Mouse (Mus musculus) spleen, postnatal 4 days (tissue): ENCODE measurements around the gene Bcl6b.

ENCODE experiments used
- DNase-seq, 2 experiments: peaks; one replicate each; pipeline ENCODE4 v3.0.0; 2022; ENCODE audit warnings: low spot score in 2 of 2

Bcl6b gene

GRCm38 (mm10) chr11:70229260-70230010 is at the start of gene Bcl6b:
Gene Bcl6b, minus strand, starts transcription at chr11:70229798.
- DNase-seq = peak in 1 of 2 experiments; percentile 73

DNA sequence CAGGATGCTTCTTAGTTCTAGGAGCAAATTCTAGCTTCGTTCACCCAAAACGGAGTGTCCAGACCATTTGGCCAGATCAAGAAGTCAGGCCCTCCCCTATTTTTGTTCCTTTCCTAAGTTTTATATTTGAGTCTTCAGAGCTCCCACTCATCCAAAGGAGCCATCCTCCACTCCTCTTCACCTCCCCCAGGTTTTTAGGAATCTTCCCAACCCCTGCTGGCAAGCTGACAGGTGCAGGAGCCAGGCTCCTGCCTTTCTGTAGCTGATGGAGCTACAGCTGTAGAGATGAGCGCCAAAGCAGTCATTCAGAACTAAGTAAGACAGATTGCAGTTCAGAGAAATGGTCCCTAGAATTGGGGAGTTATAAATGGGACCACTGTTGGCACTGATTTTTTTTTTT is 49.4 kb upstream of the Bcl6b start:
- DNase-seq = no peak

GRCm38 (mm10) chr11:70271641-70272040 is 42.0 kb upstream of the Bcl6b start:
- DNase-seq = no peak

DNA sequence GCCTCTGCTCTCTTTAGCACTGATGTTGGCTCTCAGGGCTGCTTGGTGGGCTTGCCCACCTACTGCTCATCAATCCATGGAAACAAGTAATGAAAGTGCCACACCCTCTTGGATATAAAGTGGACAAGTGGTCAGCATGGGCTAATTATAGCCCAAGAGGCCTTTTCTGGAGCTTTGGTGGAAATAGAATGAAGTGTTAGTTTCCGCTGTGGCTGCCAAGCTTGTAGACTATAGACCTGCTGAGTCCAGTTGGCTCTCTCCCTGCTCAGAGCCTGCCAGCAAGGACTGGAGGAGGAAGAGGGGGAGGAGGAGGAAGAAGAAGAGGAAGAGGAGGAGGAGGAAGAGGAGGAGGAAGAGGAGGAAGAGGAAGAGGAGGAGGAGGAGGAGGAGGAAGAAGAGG is 36.8 kb upstream of the Bcl6b start:
- no peak for DNase-seq

- no peak for DNase-seq
These were observed 36.2 kb upstream of the Bcl6b start for GRCm38 (mm10) chr11:70265819-70266218.

GRCm38 (mm10) chr11:70265252-70265651 is 35.7 kb upstream of the Bcl6b start:
- no peak for DNase-seq

GRCm38 (mm10) chr11:70259035-70259434 is 29.4 kb upstream of the Bcl6b start:
- DNase-seq = no peak

DNA sequence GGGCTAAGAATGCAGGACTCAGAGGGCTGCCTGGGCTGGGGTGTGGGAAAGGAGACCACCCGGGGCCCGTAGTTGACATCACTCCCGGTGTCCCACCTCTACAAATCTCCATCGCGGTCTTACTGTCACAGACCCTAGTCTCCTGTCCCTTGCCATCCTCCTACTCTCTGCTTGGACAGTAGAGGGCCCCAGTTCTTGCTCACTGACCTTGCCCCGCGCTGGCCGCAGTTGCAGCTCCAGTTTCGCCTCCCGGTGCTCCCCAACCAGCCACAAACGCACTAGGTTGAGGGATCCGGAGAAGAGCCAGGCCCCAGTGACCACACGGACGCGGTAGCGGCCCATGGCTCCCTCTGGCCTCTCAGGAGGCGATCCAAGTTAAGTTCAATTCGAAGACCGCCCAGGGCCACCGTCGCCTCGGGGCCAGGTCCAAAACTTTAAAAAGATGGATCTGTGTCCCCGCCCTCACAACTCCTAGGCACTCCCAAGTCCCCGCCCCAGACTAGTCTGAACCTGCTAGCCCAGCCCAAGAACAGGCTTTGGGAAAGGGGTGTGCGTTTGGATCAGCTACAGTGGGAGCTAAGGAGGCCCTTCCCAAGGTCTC is 25.4 kb upstream of the Bcl6b start, which contains the start of gene Alox12:
Alox12 (minus strand) TSS at position 423 of the 601 bp plus-strand sequence.
- no peak for DNase-seq

GRCm38 (mm10) chr11:70254337-70254736 is 24.7 kb upstream of the Bcl6b start:
- no peak for DNase-seq

DNA sequence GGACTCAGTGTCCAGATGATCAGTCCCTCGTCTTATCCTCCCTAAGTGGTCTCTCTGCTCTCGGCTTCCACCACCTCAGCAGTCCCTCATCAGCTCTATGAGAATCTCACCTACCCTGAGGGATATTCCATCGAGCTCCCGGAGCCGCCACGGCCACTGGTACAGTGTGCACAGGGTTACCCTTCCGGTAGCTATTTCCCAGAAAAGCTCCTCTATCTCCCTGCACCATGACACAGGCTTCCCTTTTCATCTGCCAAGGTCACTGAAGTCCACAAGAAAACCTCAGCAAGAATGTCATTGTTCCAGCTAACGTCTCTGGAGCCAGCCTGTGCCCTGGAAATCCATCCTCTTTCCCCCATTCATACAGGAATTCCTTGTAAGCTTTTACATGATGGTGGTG is 22.3 kb upstream of the Bcl6b start:
- DNase-seq = no peak

- DNase-seq = no peak
These were observed 20.6 kb upstream of the Bcl6b start for GRCm38 (mm10) chr11:70250150-70250549.

DNA sequence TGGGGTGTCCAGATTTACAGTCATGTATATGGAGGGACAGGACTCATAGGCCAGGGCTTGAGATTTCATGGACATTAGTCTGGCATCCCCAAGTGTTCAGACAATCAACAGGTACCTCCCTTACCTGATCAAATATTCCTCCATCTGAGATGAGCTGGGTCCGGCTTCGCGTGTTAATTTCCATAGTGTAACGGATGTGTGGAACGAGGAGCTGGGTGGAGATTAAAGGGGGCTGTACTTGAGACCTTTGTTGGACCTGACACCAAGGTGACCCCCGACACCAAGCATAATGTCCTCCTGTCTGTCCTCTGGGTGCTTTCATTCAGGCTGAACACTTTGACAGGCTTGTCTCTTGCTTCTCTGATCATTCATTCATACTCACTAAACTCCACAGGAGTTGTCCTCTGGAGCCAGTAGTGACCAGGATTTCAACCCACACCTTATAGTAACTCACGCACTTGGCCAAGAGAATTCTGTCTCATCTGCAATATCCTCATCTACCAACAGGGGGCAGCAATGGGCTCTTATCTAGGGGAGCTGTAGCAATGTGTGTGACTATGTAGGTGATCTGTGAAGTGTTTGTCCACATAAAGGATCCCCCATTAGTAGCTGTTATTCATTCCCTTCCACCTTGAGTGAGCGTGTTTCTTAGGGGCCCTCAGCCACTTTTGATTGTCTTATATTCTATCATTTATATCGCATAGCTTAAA is 17.7 kb upstream of the Bcl6b start:
- peak; percentile 71 to 90 for DNase-seq

DNA sequence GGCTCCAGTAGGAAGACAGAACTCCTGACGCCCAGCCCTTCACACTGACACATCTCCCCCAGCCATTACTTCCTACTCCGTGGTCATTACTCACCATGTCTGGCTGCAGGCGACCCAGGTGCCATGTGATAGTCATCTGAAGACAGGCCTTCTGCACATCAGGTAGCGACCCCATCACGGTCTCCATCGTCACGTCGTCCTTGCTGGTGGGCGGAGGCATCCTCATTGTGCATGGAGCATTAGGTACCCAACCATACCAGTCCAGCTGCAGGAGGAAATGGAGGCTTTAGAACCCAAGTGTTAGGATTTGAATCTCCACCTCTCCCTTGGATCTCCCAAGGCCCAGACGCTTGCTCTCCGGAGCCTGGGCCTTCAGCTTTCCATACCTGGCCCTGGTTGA is 13.0 kb upstream of the Bcl6b start:
- no peak for DNase-seq

DNA sequence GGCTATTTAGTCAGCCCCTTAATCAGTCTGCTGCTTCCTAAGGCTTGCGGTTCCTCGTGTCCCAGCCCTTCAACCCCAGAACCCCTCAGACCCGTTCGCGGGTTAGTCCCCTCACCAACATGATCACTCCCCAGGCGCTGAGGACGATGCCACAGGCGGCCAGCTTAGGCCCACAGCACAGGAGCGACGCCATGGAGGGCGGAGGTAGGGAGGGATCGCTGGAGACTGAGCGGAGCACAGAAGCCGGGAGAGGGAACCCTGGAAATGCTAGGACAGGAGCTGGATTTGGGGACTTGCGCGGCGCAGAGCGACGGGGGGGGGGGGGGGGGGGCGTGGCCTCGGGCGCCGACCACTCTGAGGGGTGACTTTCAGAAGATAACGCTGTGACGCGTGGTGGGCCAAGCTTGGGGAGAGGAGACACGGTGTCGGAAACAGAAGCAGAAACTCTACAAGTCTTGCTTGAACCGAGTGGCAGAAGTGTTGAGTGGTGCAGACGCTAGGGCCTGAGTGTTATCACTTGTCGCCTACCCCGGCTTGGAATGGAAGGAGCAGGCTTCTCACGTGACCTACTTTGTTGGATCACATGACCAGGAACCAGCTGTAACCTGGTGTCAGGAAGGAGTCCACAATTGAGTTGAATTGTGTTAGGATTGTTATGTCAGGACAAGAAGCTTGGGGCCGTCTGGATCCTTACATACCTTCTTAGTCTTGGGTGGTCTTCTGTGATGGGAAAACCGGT is 10.1 kb upstream of the Bcl6b start, which contains the start of the genes Gm21988 and Rnasek:
Gm21988 (minus strand) TSS at position 290 of the 739 bp plus-strand sequence.
Rnasek (minus strand) TSS at position 302 of the 739 bp plus-strand sequence.
- peak; percentile 76 to 88 for DNase-seq

DNA sequence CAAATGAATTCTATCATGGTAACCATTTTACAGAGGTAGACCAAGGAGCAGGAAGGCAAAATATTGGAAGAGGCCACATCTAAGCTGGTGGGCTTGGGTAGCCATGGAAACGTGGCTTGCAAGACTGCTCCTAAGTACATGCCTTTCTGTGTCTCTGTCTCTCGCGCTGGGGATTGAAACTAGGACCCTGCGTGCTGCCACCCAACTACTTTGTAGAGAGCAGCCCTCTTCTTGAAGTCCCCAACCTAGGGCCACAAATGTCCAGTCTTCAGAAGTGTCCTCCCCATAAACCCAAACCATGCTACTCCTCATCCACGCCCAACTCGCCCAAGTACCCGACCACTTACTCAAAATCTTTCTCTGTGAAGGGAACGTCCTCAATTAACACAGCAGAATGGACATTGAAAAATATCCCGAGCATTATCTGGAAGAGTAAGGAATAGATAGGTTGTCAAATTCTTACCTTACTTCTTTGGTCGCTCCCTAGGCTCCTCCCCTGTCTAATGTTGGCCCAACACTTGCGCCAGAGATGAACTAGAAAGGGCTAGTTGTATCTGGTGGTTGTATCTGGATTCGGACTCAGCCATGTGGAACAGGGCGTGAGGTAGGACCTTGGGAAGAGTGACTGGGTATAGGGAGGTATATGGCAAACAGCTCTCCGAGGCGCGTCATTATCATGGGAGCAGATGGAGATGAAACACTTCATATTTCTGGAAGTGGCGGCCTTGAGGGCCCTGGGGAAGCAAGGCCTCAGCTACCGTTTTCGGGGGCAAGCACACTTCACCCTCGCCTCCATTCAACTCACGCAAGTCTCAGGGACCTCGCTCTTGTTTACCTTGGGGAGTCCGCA is 9.2 kb upstream of the Bcl6b start:
- DNase-seq = peak; percentile 30 to 72

DNA sequence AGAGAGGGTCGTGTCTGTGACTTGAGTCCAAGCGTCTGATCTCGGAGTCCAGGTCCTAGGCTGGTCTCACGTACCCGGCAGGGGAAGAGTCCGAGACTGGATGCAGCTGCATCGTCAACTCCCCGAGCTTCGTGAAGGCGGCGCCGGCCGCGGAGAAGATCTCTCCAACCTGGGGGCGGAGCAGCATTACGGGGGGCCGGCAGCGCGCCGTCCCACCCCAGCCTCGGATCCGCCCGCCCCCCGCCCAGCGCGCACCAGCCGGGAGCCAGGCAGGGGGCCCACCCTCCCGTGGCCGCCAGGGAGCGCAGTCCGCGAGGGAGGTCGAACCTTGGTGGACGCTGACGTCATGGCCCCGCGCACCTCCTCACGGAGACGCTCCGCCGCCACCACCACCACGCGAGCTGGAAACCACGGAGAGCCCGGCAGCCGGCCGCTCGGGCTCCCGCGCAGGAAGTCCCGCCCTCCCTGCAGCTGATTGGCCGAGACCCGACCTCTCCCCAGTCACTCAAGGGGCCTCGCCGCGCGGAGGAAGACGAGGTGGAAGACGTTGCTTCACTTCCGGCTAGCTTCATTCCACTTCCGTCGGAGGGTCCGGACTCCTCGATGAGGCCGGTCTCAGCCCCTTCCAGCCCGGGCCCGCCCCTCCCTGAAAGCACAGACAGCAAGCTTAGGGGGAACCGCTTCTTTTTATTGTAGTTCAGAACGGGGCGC is 8.0 kb upstream of the Bcl6b start, which contains the start of gene 0610010K14Rik:
0610010K14Rik (minus strand) TSS at position 458 of the 711 bp plus-strand sequence.
- peak; percentile 98 to 99 for DNase-seq

- DNase-seq = peak in 1 of 2 experiments; percentile 16
These were observed 7.1 kb upstream of the Bcl6b start for GRCm38 (mm10) chr11:70236717-70237116.

DNA sequence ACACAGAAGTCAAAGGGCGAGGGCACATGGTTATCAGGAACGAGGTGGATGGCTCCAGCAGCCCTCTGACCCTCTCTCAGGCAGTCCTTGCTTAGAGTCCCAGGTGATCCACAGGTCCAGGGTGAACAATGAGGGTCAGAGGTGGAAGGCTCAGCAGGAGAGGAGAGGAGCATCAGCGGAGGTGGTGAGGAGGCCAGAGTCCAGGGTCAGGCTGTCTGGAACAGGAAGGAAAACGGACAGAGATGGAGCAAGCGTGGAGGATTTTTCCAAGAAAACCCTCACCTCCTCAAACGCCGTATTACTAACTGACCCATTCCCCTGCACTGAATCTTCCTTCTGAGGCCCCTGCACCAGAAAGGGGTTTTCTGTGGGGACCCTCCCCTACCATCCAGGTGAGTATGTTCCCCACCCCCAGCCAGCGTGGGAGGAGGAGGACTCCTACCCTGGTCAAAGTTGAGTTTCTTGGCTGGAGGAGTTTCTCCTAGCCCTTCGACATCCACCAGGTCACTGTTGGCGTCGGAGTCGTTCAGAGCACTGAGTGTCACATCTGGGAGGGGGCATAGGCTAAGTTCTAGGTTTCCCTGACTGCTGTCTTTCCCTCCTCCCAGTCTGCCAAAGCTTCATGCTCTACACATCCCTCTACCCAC is 5.8 kb upstream of the Bcl6b start:
- no peak for DNase-seq

- no peak for DNase-seq
These were observed 4.9 kb upstream of the Bcl6b start for GRCm38 (mm10) chr11:70234497-70234896.

DNA sequence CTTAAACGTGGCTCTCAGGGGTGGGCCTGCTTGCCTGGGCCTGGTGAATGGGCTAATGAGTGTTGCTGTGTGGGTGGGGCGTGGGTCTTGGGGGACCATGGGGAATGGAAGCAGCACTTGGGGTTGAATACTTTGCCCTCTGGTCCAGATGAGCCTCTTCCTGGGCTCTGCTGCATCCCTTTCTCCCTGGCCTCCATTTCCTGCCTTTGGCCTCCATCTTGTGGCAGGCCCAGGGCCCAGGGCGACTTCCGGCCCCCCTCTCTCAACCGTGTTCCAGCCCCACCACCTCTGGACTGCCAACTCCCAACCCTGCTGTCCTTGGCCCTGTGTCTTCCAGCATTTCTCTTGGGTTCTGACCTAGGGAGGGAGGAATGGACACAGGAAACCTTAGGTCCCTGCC is 4.4 kb upstream of the Bcl6b start:
- DNase-seq = peak in 1 of 2 experiments; percentile 14
